Mouse (Mus musculus): ENCODE measurements around the gene Abhd8. TPM values are rescaled to one million over a fixed set of nuclear protein-coding genes. Genes with fewer than 3 reads are reported as not detected.

The Abhd8 gene
- polyA plus RNA-seq, 1 experiment from 2014 or later: 63.4 TPM

DNA sequence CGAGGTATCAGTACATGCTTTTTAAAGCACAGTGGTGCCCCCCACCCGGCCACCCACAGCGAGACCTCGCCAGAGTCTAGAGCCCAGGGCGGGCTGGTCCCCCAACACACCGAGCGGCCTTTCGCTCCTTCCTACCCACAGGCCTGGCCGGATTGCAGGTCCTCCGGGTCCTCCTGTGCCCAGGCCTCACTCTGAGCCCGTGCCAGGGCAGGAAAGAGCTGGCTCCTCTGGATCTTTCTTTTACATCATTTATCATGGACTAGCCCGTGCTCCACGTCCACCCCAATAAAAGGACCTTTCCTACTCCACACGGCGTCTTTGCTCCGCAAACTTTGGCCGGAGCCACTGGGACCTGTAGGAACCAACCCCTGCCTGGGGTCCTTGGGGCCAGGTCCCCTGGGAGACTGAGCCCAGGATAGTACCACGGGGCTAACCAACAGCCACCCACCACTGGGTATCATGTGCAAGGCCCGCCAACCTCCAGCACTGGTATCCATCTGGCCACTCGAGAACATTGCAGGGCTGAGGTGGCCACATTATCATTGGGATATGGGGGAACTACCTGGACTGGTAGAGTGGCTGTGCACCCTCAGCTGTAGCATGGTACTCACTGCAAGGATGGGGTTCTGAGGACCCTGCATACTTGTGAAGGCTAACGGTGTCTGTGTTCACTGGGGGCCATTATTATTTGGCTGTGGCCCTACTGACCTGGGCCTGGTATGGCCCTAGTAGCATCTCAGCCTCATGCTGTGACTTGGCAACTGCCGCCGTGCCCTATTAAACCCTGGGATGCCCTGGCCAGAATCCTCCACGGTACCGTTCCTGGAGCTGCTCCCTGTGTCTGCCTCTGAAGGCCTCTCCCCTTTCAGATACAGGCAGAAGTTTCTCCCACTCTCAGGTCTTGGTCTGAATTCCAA lies 11.6 kb upstream of the Abhd8 start:
- H3K4me3 ChIP-seq (ENCODE audit: low read depth, low read length): peak overlapping the region; percentile 50; the same call in 1 of the 2 replicates
- no peak for ATAC-seq (ENCODE audit: insufficient read depth, low FRiP score, low TSS enrichment)
- peak overlapping the region; percentile 71; the same call in 1 of the 2 replicates for H3K9ac ChIP-seq (ENCODE audit: low read length)

GRCm38 (mm10) chr8:71474344-71474743 lies 10.9 kb upstream of the Abhd8 start:
- 94% methylated on average over 16 of the region's 18 CpGs for WGBS
- DNase-seq (ENCODE audit: low spot score) (no peak), ATAC-seq (ENCODE audit: insufficient read depth, low FRiP score, low TSS enrichment) (no peak)
- no peak overlapping the region for H3K4me2 ChIP-seq (ENCODE audit: low read depth)
- H3K36me3 ChIP-seq (ENCODE audit: control insufficient read depth, insufficient read depth, low read length): peaks cover 13% of the 10 kb centered on the region
- no peak overlapping the region for H3K27ac ChIP-seq (ENCODE audit: low read depth, low read length)
- H3K27me3 ChIP-seq (ENCODE audit: control insufficient read depth, insufficient read depth, low read length): no peaks in the 10 kb centered on the region
- no peak overlapping the region for H3K4me3 ChIP-seq (ENCODE audit: low read depth, low read length)
- no peaks in the 10 kb centered on the region for H3K9me3 ChIP-seq (ENCODE audit: control insufficient read depth, low read length)
- peaks cover 13% of the 10 kb centered on the region for H3K4me1 ChIP-seq (ENCODE audit: control insufficient read depth, insufficient read depth, low read length)
- no peak overlapping the region for H3K9ac ChIP-seq (ENCODE audit: low read length)

More for the DNA sequence above, 11.6 kb upstream of the Abhd8 start:
- no peak for DNase-seq (ENCODE audit: low spot score)
- peaks cover 13% of the 10 kb centered on the region for H3K36me3 ChIP-seq (ENCODE audit: control insufficient read depth, insufficient read depth, low read length)
- WGBS: 87% methylated on average over 25 of the region's 25 CpGs
- H3K9me3 ChIP-seq (ENCODE audit: control insufficient read depth, low read length): no peaks in the 10 kb centered on the region
- no peak overlapping the region for H3K4me2 ChIP-seq (ENCODE audit: low read depth)
- H3K27me3 ChIP-seq (ENCODE audit: control insufficient read depth, insufficient read depth, low read length): no peaks in the 10 kb centered on the region
- no peak overlapping the region for H3K27ac ChIP-seq (ENCODE audit: low read depth, low read length)
- H3K4me1 ChIP-seq (ENCODE audit: control insufficient read depth, insufficient read depth, low read length): peaks cover 10% of the 10 kb centered on the region

GRCm38 (mm10) chr8:71472601-71473386 lies 9.3 kb upstream of the Abhd8 start:
- H3K9me3 ChIP-seq (ENCODE audit: control insufficient read depth, low read length): no peaks in the 10 kb centered on the region
- no peak overlapping the region for H3K4me3 ChIP-seq (ENCODE audit: low read depth, low read length)
- no peak for ATAC-seq (ENCODE audit: insufficient read depth, low FRiP score, low TSS enrichment)
- H3K4me1 ChIP-seq (ENCODE audit: control insufficient read depth, insufficient read depth, low read length): peaks cover 13% of the 10 kb centered on the region
- H3K36me3 ChIP-seq (ENCODE audit: control insufficient read depth, insufficient read depth, low read length): peaks cover 7% of the 10 kb centered on the region; the same call in 1 of the 2 replicates
- no peak overlapping the region for H3K4me2 ChIP-seq (ENCODE audit: low read depth)
- no peak overlapping the region for H3K9ac ChIP-seq (ENCODE audit: low read length)
- no peak for DNase-seq (ENCODE audit: low spot score)
- no peak overlapping the region for H3K27ac ChIP-seq (ENCODE audit: low read depth, low read length)
- WGBS: 87% methylated on average over 8 of the region's 8 CpGs
- H3K27me3 ChIP-seq (ENCODE audit: control insufficient read depth, insufficient read depth, low read length): no peaks in the 10 kb centered on the region

- WGBS: 97% methylated on average over 17 of the region's 17 CpGs
- peaks cover 7% of the 10 kb centered on the region; the same call in 1 of the 2 replicates for H3K36me3 ChIP-seq (ENCODE audit: control insufficient read depth, insufficient read depth, low read length)
- H3K4me3 ChIP-seq (ENCODE audit: low read depth, low read length): no peak overlapping the region
- ATAC-seq (ENCODE audit: insufficient read depth, low FRiP score, low TSS enrichment): no peak
- no peak overlapping the region for H3K27ac ChIP-seq (ENCODE audit: low read depth, low read length)
- DNase-seq (ENCODE audit: low spot score): no peak
- H3K9me3 ChIP-seq (ENCODE audit: control insufficient read depth, low read length): no peaks in the 10 kb centered on the region
- no peak overlapping the region for H3K9ac ChIP-seq (ENCODE audit: low read length)
- H3K4me1 ChIP-seq (ENCODE audit: control insufficient read depth, insufficient read depth, low read length): peaks cover 13% of the 10 kb centered on the region
- no peak overlapping the region for H3K4me2 ChIP-seq (ENCODE audit: low read depth)
- H3K27me3 ChIP-seq (ENCODE audit: control insufficient read depth, insufficient read depth, low read length): no peaks in the 10 kb centered on the region
These were observed 8.4 kb upstream of the Abhd8 start for GRCm38 (mm10) chr8:71471861-71472260.

- ATAC-seq (ENCODE audit: insufficient read depth, low FRiP score, low TSS enrichment): no peak
- Histone ChIP-seq H3K27ac (ENCODE audit: low read depth, low read length) (no peak overlapping the region), H3K4me1 (ENCODE audit: control insufficient read depth, insufficient read depth, low read length) (peaks cover 10% of the 10 kb centered on the region), H3K27me3 (ENCODE audit: control insufficient read depth, insufficient read depth, low read length) (no peaks in the 10 kb centered on the region), H3K4me2 (ENCODE audit: low read depth) (no peak overlapping the region), H3K9me3 (ENCODE audit: control insufficient read depth, low read length) (no peaks in the 10 kb centered on the region), H3K4me3 (ENCODE audit: low read depth, low read length) (no peak overlapping the region), H3K9ac (ENCODE audit: low read length) (no peak overlapping the region; the same call in 1 of the 2 replicates), H3K36me3 (ENCODE audit: control insufficient read depth, insufficient read depth, low read length) (peaks cover 7% of the 10 kb centered on the region; the same call in 1 of the 2 replicates)
- DNase-seq (ENCODE audit: low spot score): no peak
- WGBS: 88% methylated on average over 5 of the region's 5 CpGs
These were observed 7.4 kb upstream of the Abhd8 start for GRCm38 (mm10) chr8:71470913-71471255.

- Histone ChIP-seq H3K36me3 (ENCODE audit: control insufficient read depth, insufficient read depth, low read length) (peaks cover 7% of the 10 kb centered on the region; the same call in 1 of the 2 replicates), H3K4me2 (ENCODE audit: low read depth) (peak overlapping the region; percentile 88), H3K4me1 (ENCODE audit: control insufficient read depth, insufficient read depth, low read length) (peaks cover 9% of the 10 kb centered on the region), H3K9ac (ENCODE audit: low read length) (peak overlapping the region; percentile 73), H3K27me3 (ENCODE audit: control insufficient read depth, insufficient read depth, low read length) (no peaks in the 10 kb centered on the region), H3K27ac (ENCODE audit: low read depth, low read length) (no peak overlapping the region), H3K4me3 (ENCODE audit: low read depth, low read length) (peak overlapping the region; percentile 91), H3K9me3 (ENCODE audit: control insufficient read depth, low read length) (no peaks in the 10 kb centered on the region)
- DNase-seq (ENCODE audit: low spot score) (no peak), ATAC-seq (ENCODE audit: insufficient read depth, low FRiP score, low TSS enrichment) (no peak)
- WGBS: 96% methylated on average over 3 of the region's 3 CpGs
These were observed 6.9 kb upstream of the Abhd8 start for GRCm38 (mm10) chr8:71470146-71470912.

DNA sequence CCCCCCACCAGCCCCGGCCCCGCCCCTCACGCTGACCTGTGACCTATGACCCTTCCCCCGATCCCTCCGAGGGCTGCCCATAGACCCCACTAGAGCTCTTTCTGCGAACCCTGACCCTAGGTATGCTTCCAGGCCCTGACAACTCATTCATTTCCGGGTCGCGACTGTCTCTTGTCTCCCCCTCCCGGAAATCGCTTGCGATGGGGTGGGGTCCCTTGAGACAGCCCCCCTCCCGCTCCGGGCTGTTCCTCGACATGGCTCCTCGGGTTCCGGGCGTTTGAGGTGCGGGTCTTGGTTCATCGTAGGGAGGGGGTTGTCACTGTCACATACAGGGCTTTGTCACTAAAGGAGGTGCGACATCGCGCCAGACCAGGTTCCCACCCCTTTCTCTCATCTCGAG lies 6.0 kb upstream of the Abhd8 start:
- H3K27me3 ChIP-seq (ENCODE audit: control insufficient read depth, insufficient read depth, low read length): no peaks in the 10 kb centered on the region
- peak; percentile 39; the same call in 1 of the 2 replicates for ATAC-seq (ENCODE audit: insufficient read depth, low FRiP score, low TSS enrichment)
- WGBS: 0% methylated on average over 22 of the region's 24 CpGs
- H3K4me2 ChIP-seq (ENCODE audit: low read depth): peak overlapping the region; percentile 88
- peaks cover 10% of the 10 kb centered on the region for H3K4me1 ChIP-seq (ENCODE audit: control insufficient read depth, insufficient read depth, low read length)
- H3K9ac ChIP-seq (ENCODE audit: low read length): peak overlapping the region; percentile 73
- H3K27ac ChIP-seq (ENCODE audit: low read depth, low read length): peak overlapping the region; percentile 67
- H3K4me3 ChIP-seq (ENCODE audit: low read depth, low read length): peak overlapping the region; percentile 91
- DNase-seq (ENCODE audit: low spot score): peak; percentile 59
- peaks cover 7% of the 10 kb centered on the region; the same call in 1 of the 2 replicates for H3K36me3 ChIP-seq (ENCODE audit: control insufficient read depth, insufficient read depth, low read length)
- H3K9me3 ChIP-seq (ENCODE audit: control insufficient read depth, low read length): no peaks in the 10 kb centered on the region

GRCm38 (mm10) chr8:71468916-71469315 lies 5.5 kb upstream of the Abhd8 start, which contains the start of gene Dda1:
Gene Dda1 (plus strand): TSS chr8:71469199.
- Histone ChIP-seq H3K4me3 (ENCODE audit: low read depth, low read length) (peak within 1 kb of the TSS; percentile 91), H3K27me3 (ENCODE audit: control insufficient read depth, insufficient read depth, low read length) (no peaks in the 10 kb centered on the region), H3K9ac (ENCODE audit: low read length) (peak within 1 kb of the TSS; percentile 73), H3K9me3 (ENCODE audit: control insufficient read depth, low read length) (no peaks in the 10 kb centered on the region), H3K4me2 (ENCODE audit: low read depth) (peak within 1 kb of the TSS; percentile 88), H3K36me3 (ENCODE audit: control insufficient read depth, insufficient read depth, low read length) (peaks cover 5% of the 10 kb centered on the region; the same call in 1 of the 2 replicates), H3K4me1 (ENCODE audit: control insufficient read depth, insufficient read depth, low read length) (peaks cover 14% of the 10 kb centered on the region), H3K27ac (ENCODE audit: low read depth, low read length) (peak within 1 kb of the TSS; percentile 67)
- 0% methylated on average over 52 of the region's 52 CpGs for WGBS
- ATAC-seq (ENCODE audit: insufficient read depth, low FRiP score, low TSS enrichment) (peak; percentile 84), DNase-seq (ENCODE audit: low spot score) (peak; percentile 99)
